Mouse (Mus musculus) neural tube, embryonic 10.5 days (tissue): ENCODE measurements around the gene Epha2.

Experiments
- DNase-seq: peaks from one replicate; pipeline ENCODE4 v3.0.0-alpha.2; 2017; ENCODE audit warnings: low spot score; ENCODE audit errors: extremely low spot score

Epha2 gene

GRCm38 (mm10) chr4:141303402-141304222 lies 2.6 kb downstream of the Epha2 start:
- no peak for DNase-seq

GRCm38 (mm10) chr4:141304223-141304611 lies 3.2 kb downstream of the Epha2 start:
- DNase-seq, result no peak

DNA sequence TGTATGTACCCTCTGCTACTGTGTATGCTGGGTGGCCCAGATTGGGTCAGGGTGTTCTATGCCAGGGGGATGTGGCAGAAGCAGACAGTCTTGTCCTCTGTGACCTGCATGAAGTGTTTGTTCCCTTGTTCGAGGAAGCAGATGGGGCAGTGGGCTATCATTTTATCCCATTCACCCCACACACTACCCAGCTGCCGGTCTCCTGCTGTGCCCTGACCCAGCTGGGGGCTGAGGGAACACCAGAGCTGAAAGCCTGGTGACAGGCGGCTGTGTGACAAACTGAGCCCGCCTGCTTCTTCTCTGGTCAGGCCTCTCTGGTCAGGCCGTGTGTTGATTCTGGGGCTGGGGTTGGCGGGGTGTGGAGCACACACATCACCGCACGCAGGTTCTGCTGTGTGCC lies 5.0 kb downstream of the Epha2 start:
- no peak for DNase-seq

DNA sequence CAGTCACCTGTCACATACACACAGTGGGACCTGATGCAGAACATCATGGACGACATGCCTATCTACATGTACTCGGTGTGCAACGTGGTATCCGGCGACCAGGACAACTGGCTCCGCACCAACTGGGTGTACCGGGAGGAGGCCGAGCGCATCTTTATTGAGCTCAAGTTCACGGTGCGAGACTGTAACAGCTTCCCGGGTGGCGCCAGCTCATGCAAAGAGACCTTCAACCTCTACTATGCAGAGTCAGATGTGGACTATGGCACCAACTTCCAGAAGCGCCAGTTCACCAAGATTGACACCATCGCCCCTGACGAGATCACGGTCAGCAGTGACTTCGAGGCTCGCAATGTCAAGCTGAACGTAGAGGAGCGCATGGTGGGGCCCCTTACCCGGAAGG lies 7.3 kb downstream of the Epha2 start:
- DNase-seq, result no peak

GRCm38 (mm10) chr4:141308857-141309772 lies 8.1 kb downstream of the Epha2 start:
- no peak for DNase-seq

GRCm38 (mm10) chr4:141309773-141310145 lies 8.7 kb downstream of the Epha2 start:
- no peak for DNase-seq

DNA sequence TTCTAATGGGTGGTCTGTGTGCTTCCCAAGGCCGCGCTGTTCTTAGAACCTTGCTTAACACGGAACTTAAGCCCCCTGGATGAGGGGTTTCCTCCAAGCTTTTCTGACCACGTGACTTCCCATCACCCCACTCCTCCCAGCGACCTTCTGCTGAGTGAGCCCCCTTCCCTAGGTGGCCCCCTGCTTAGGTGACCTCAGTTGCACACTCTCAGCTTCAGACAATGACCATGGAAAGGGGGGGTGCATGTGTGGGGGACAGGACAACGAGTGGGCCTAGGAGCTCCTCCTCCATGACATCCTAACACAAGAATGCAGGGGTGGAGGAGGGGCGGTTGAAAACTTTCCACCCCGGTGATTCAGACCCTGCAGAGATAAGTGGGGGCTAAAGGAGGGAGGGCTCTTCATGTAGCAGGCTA lies 9.2 kb downstream of the Epha2 start:
- peak; percentile 48 for DNase-seq

DNA sequence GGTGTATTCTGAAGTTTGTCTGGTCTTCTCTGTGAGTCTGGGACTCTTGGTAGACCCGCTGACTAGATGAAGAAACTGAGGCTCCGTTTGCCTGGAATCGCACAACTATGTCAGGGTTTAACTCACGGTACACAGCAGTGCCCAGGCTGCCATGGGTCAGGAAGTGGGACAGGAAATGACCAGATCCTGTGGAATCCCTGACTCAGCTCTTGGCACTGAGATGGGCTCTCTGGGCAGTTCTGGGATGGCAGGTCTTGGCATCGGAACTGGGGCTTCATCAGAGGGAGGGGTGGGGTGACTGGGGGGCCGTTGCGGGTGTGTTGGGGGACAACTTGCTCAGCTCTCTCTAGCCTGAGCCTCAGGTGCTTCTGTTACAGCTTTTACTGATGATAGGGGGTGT lies 10.0 kb downstream of the Epha2 start:
- no peak for DNase-seq

DNA sequence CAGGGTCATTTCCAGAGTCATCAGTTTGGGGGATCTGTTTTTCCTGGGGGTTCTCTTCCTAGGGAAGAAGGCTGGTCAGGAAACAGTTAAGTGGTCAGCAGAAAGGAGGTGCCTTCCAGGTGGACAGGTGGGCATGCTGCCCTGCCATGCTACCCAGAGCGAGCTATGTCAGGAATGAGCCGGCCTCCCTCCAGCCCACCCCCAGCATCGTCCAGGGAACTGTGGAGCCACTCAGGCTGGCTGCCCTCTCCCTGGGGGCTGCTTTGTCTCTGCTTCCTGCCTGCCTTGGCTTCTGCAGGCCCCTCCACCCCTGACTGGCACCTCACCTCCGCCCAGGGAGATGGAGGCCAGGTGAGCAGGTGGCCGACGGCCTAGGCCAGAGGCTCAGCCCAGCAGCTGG lies 10.5 kb downstream of the Epha2 start:
- DNase-seq, result no peak

- DNase-seq, result no peak
Observed at GRCm38 (mm10) chr4:141311908-141312307, 10.9 kb downstream of the Epha2 start.

GRCm38 (mm10) chr4:141312513-141313131 lies 11.6 kb downstream of the Epha2 start:
- DNase-seq, result no peak

DNA sequence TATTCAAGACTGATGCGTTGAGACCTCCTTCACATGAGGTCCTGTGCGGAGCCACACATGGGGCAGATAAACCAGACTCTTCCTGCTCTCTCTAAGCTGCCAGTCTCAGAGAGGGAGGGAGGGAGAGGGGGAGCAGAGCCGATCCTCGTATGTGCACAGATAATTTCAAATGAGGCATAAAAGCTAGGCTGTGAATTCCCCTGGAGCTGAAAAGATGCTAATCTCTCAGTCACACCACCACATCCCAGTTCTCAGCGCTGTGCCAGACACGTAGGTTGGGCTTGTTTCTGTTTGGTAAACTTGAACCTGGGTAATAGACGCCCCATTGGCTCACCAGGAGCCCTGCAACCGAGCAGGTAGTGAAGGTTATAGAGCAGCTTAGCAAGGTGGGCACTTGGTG lies 12.4 kb downstream of the Epha2 start:
- DNase-seq, result no peak

DNA sequence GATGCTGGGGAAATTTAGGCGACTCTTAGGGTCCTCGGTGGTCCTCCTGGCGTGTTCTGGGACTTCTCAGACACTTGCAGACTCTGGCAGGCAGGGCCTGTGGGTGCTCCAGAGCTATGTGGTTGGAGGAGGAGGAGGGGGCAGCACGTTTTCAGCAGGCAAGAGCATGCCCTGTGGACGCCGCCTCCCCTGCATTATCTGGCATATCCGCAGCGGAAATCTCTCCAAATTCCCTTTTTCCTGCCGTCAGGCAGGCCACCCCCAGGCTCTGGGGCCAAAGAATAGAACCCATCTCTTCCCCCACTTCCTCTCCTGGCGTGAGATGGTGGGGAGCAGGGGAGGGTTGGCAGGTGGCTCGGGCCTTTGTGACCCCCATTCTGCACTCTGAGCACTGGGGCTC lies 12.9 kb downstream of the Epha2 start:
- no peak for DNase-seq

DNA sequence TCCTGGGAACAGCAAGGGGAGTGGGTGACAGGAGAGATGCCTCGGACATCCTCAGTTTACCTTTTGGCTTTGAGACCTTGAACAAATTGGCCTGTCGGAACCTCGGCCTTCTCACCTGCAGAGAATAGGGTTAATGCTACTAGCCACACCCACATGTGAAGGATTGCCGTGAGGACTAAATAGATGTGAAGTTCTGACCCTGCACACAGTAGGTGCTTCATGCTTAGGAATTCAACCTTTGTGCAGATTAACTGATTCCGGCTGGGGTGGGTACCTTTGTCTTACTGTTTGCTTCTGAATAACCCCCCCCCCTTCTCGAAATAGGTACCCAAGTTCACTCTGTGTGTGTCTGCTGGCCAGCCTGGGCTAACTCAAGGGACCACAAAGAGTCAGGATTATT lies 13.7 kb downstream of the Epha2 start:
- no peak for DNase-seq

DNA sequence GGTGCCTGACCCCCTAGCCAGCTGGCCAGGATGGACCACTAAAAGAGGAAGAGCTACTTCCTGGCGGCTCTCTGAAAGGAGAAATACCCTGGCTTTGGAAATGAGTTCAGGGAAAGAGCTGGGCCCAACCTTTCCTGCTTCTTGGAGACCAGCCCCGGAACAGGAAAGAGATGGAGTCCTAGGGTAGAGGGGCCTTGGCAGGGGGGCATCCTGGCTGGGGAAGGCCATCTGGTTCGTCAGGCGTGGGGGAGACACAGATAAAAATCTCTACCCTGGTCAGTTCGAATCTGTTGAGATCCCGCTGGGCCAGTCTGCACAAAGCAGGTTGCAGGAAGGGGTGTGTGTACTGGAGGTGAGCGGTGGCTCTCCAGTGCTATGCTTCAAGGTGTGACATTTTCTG lies 15.0 kb downstream of the Epha2 start:
- DNase-seq, result no peak

- DNase-seq, result no peak
Observed at GRCm38 (mm10) chr4:141316498-141317180, 15.6 kb downstream of the Epha2 start.

DNA sequence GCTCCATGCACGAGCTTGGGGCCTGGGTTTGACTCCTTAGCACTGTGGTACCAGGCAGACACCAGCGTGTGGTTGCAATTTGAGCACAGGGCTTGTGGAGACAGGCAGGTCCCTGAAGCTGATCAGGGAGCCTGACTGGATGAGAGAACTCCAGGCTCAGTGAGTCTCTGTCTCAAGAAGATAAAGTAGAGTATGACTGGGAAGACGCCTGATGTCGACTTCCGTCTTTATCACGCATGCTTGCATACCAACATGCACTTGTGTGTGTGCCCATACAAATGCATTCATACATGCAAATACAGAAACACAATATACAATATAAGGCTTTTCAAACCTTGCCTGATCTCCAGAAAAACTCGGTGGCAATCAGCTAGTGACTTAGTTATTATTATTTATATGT lies 16.9 kb downstream of the Epha2 start:
- no peak for DNase-seq

DNA sequence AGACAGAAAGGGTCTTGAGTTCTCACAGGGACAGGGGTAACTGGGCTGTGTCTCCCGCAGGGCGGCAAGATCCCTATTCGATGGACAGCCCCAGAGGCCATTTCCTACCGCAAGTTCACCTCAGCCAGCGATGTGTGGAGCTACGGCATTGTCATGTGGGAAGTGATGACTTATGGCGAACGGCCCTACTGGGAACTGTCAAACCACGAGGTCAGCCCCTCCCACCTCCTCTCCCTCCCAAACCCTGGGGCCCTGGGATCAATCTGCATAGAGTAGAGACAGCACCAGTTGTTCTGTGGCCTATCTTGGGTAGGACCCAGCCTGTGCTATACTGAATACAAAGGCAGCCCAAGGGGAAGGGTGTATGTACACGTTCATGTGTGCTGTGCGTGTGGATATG lies 21.5 kb downstream of the Epha2 start:
- DNase-seq, result no peak

DNA sequence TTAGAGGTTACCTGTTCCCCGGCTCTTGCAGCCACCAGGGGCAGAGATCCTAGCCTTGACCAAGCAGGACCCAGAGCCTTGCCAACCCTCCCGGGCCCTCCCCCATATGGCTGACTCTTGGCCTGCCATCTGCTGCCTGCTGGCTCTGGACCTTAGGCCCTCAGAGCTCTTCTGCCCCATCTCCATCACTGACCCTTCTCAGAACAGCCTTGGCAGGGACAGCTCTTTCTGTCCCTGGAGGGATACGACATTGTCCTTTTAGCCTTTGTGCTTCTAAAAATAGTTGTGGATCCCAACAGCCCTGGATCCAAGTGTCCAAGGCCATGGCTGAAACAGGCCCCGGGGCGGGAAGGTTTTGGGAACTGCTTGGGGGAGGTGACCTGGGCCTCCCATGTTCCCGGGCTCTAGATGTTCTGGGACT lies 23.7 kb downstream of the Epha2 start:
- no peak for DNase-seq

GRCm38 (mm10) chr4:141325636-141326035 lies 24.6 kb downstream of the Epha2 start:
- no peak for DNase-seq

DNA sequence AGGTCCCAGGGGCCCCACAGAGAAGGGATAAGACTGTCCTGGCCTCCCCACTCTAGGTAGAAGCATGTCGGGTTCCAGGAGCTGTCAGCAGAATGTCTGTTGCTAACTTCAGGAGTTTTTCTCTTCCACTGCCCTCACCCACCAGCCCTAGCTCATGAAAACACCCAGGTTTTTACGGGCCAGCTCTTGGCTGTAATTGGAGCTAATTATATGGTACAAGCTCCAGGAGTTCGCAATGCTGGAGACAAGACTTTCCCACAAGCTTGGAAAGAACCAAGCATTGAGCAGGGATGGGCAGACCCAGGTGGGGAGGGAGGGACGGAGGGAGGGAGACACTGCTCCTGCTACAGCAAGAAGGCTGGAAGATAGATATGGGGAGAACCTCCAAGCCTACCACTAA lies 26.0 kb downstream of the Epha2 start:
- DNase-seq, result no peak

DNA sequence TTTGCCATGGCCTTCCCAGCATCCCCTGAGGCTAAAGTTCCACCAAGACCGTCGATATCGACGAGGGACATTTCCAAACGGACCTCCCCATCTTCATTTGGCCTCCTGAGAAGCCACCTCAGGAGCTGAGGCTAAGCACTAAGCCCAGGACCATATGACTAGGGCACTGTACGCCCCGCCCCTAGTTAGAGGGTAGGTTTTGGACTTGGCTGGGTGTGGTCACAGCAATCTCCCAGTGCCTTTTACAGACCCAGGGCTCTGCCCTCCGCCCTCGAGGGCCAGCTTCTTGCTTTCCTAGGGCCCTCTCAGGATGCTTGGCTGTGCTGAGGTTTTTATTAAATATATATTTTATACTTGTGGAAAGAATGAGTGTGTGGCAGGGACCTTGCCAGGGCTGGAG lies 27.7 kb downstream of the Epha2 start:
- DNase-seq, result no peak
